Mouse (Mus musculus): Measurements from ENCODE around the gene Larp6. TPM values are rescaled to one million over a fixed set of nuclear protein-coding genes. Genes with fewer than 3 reads are reported as not detected.

The Larp6 gene
- polyA plus RNA-seq, 1 experiment: 3.5 TPM

DNA sequence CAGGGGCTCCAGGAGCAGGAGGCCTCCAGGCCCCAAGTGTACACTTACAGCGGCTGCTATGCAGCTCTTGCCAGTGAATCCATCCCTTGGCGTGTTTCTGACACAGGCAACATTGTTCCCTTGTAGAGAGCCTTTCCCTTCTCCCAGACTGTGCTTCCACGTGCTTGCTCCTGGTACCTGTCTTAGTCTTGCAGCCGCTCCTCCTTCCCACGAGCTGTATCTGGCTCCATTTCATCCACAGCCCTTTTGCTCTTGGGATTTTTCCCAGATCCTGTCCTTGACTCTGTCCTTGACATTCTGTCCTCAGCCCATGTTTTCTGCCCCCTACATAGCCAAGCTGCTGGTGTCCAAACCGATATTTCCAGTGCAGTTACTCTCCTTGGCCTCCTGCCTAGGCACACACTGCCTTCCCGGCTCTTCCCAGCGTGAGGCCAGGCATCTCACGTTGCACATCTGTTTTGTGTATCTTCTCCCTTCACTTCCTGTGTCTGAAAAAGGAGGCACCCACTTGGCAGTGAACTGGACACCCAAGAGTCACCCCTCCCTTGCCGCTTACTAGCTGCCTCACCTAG is 46.7 kb downstream of the Larp6 start:
- DNase-seq (ENCODE audit: low spot score): no peak

DNA sequence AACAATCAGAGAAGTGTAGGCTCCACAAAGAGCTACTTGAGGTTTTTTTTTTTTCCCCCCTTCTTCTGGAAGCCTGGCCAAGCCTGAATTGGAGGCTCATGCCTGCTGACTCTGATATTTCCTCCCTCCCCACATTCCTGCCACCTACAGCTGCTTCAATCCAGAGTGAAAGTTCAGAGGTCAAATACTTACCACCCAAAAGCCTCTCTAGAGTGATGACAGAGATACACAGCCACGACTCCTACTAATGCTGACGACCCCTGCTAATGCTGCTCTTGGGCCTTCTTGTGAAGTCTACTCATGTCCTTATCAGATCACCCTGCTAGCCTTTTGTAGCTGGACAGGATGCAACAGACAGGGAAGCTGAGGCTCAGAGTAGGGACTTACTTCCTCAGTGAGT is 52.4 kb downstream of the Larp6 start:
- no peak for DNase-seq (ENCODE audit: low spot score)

DNA sequence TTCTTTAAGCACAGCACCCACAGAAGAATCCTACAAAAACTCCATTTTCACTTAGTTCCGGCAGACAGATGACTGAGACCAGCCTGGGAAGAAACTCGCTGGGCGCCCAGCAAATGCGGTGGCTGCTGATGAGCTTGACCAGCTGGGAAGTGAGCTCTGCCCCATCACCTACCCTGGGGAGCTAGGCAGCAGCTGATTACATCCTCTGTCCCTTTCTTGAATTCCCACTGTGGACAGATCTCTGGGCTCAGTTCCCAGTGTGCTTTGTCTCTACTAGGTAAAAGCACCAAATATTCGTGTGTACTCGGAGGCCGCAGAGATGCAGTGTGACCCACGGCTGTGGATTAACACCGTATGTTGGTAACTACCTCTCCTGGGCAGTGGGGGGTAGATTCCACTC is 55.6 kb downstream of the Larp6 start:
- DNase-seq (ENCODE audit: low spot score): no peak

DNA sequence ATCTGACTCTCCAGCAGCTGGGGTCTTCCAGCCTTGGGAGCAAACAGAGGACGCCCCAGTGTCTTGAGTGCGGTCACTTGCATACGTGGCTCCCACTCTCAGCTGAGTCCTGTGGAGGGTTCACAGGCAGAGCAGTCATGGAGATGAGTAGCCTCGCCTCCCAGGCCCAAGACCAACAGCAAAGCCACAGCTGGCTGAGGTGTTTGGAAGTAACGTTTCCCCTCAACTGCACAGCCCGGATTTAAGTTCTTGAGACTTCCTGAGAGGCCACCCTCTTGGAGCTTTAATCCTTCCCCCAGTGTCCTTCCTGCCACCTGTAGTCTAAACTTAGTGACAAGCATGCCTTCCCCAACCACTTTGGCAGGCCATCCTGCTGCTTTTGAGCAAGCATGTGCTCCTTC is 56.9 kb downstream of the Larp6 start:
- no peak for DNase-seq (ENCODE audit: low spot score)

DNA sequence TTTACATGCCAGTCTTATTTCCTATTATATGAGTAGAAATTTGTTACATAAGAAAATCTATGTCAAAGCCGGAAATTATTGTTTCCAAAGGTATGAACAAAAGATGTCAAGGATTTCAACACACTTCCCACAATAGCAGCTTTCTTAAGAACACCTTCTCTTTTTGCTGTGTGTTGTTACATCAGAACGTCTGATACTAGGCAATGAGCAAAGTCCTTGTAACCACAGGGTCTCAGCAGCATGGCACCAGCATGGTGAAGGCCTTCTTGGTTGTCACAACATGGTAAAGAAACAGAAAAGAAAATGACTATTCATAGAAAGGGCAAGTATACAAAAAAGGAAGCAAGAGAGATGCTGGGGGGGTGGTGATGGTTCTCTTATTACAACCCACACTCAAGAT is 60.9 kb downstream of the Larp6 start:
- DNase-seq (ENCODE audit: low spot score): no peak

DNA sequence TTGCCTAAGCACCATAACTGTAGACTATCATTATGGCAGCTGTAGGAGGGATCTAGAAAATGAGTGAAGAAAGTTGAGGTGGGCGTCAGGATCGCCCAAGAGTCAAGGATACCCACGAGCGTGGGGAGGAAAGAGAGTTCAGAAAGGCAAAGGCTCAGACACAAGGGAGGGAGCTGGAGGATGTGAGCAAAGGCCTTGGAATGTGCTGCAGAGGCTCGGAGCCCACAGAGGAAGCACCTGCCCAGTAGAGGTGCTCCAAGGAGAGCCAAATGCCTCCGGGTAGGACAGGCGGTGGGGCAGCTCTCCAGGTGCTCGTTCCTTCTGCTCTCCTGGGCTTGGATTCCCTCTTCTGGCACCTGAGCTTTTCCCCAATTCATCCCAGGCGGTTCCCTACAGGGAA is 64.1 kb downstream of the Larp6 start:
- no peak for DNase-seq (ENCODE audit: low spot score)

DNA sequence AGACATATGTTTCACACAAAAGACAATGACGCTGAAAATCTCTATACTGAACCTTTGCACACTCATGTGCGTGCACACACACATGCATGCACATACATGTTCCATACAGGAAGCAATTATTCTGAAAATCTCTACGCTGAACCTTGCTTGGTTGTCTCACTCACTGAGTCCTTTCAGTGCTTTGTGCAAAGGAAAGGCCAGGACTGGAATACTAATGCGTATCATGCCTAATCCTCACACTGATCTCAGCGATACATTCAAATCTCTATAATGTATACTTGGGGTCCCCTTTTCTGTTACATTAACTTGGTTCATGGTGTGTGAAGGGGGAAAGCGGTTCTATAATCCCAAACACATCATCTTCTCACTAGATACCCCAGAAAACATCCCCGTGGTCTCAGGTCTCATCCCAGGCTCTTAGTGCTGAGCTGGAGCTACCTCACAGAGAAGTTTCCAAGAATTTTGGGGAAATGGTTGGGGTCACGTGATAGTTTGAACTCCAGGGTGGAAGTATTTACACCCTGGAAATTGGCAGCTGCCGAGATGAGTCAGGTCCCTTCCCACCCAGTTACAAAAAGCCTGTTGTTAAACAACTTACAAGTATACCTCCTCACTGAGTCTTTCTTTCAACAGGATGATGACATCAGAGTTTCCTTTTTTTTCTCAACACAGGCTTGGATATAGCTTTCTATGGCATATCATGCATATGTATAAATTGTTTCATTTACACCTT is 69.4 kb downstream of the Larp6 start:
- DNase-seq (ENCODE audit: low spot score): no peak

DNA sequence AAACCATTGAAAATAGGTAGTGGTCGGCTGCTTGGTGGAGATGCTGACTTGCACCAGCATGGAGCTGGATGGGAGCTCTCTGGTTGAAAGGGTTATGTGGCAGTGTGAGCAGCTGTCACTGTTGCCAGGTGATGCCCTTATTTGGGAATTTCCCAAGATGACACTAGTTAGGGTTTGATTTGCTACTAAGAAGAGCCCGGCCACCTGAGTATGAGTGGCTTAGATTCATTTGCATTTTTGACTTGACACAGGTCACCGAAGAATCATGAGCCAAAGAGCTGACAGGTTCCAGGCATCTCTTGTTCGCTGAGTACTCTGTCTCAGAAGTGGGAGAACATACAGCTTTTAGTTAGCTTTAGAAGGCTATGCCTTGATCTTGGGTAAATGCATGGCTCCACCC is 72.3 kb downstream of the Larp6 start:
- DNase-seq (ENCODE audit: low spot score): no peak

DNA sequence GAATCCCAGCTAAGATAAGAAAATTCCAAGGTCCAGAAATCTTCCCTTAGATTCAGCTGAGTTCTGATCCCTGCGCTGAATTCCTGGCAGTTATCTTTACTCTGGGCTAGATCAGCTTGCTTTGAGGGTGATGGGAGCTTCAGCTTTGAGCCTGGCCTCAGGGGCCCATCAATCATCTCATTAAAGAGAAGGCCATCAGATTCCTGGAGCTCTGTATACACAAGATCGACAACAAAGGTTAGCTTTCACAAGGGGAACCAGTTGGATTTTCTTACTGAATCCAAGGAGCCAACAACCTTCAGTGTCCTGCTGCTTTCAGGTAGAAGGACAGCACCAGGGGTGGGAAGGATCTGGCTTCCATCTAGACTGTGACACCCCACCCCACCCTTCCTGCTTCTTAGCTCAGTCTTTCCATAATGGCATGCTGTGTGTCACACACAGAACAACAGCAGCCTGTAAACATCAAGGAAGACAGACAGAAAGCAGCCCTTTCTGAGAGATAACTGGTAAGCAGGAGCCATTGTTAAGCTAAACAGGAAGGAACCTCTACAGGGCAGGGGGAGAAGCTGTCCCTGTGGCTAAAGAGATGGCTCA is 74.8 kb downstream of the Larp6 start:
- no peak for DNase-seq (ENCODE audit: low spot score)

Other genes starting within 250 kb of the Larp6 start
- 19.5 and 21.2 TPM in 2 replicates for gene Thsd4, start 190.9 kb upstream of the Larp6 start, polyA plus RNA-seq (2012; rRNA removed)
- 17.2 and 19.4 TPM in 2 replicates for gene Lrrc49, start 24.8 kb upstream of the Larp6 start, polyA plus RNA-seq (2012; rRNA removed)
- gene Uaca, start 81.6 kb downstream of the Larp6 start, polyA plus RNA-seq (2012; rRNA removed): 18.1 and 25.9 TPM in 2 replicates

Measured in urinary bladder, adult 2 months (tissue).